Mouse (Mus musculus) C2C12 (cell line): Measurements from ENCODE around the gene Creg1. TPM values are rescaled to one million over a fixed set of nuclear protein-coding genes. Genes with fewer than 3 reads are reported as not detected.
A peak's percentile ranks its signal among the peaks of the same experiment; 100 is the strongest.

Experiments used
- H3K27me3 ChIP-seq: one replicate; pipeline ENCODE4 v1.6.1; 2011; ENCODE audit not compliant: control insufficient read depth, insufficient read depth, insufficient read length
- H3K36me3 ChIP-seq: one replicate; pipeline ENCODE4 v1.6.1; 2011; ENCODE audit not compliant: control insufficient read depth, insufficient read depth
- H3K4me3 ChIP-seq: one replicate; pipeline ENCODE4 v1.5.1; 2011; ENCODE audit warnings: mild to moderate bottlenecking, control low read depth; ENCODE audit not compliant: poor library complexity, insufficient read depth, severe bottlenecking
- H3K79me2 ChIP-seq: one replicate; pipeline ENCODE4 v1.6.1; 2011; ENCODE audit not compliant: control insufficient read depth, insufficient read depth
- H3K79me3 ChIP-seq: one replicate; pipeline ENCODE4 v1.6.1; 2011; ENCODE audit warnings: low read depth, control low read depth
- H3ac ChIP-seq: one replicate; pipeline ENCODE3; 2011; ENCODE audit warnings: low read depth; ENCODE audit not compliant: control insufficient read depth, insufficient read length
- CEBPB ChIP-seq: IDR thresholded peaks from one replicate; pipeline ENCODE4 v1.6.1; 2011; ENCODE audit warnings: low read depth, mild to moderate bottlenecking, control low read depth, moderate library complexity
- CTCF ChIP-seq: IDR thresholded peaks from one replicate; pipeline ENCODE4 v1.5.1; 2011; ENCODE audit not compliant: control insufficient read depth, insufficient read depth, insufficient read length
- FOSL1 ChIP-seq: IDR thresholded peaks from one replicate; pipeline ENCODE4 v1.8.0; 2011; ENCODE audit warnings: mild to moderate bottlenecking, low read length; ENCODE audit not compliant: poor library complexity, insufficient read depth, severe bottlenecking
- MAX ChIP-seq: IDR thresholded peaks from one replicate; pipeline ENCODE4 v1.6.1; 2011; ENCODE audit warnings: mild to moderate bottlenecking, control low read depth
- MYOD1 ChIP-seq: IDR thresholded peaks from one replicate; pipeline ENCODE4 v1.6.1; 2011; ENCODE audit warnings: low read depth; ENCODE audit not compliant: control insufficient read depth, insufficient read length
- MYOG ChIP-seq: IDR thresholded peaks from one replicate; pipeline ENCODE4 v1.6.1; 2011; ENCODE audit not compliant: control insufficient read depth, insufficient read length; ENCODE audit errors: extremely low read depth
- USF1 ChIP-seq: IDR thresholded peaks from one replicate; pipeline ENCODE4 v1.6.1; 2011; ENCODE audit warnings: low read depth, mild to moderate bottlenecking, control low read depth, moderate library complexity
- long read RNA-seq, 2 experiments: library from polyadenylated mRNA; unstranded; transcript quantifications; one replicate each; pipeline ENCODE4 v2.0.0; 2019 to 2020
- polyA plus RNA-seq: library from polyadenylated mRNA; unstranded; fragments of >200 nt; fragmentation: generic; extraction: Trizol; gene quantifications from one replicate; pipeline ENCODE4 v1.2.1, GENCODE M21; 2012; ENCODE audit warnings: missing spikeins

Gene Creg1
- 21.2 TPM for polyA plus RNA-seq
- long read RNA-seq, experiment 1, transcript Creg1-202 (4 exons, 2,163 nt) = major isoform, 54 of 64 reads
- long read RNA-seq, experiment 1, partial matches to known transcripts = 5 of 64 reads
- long read RNA-seq, experiment 1, other reads (novel, unspliced or antisense) = 5 of 64 reads
- long read RNA-seq, experiment 2, transcript Creg1-202 (4 exons, 2,163 nt) = major isoform, 62 of 64 reads
- long read RNA-seq, experiment 2, partial matches to known transcripts = 0 of 64 reads
- long read RNA-seq, experiment 2, other reads (novel, unspliced or antisense) = 2 of 64 reads

DNA sequence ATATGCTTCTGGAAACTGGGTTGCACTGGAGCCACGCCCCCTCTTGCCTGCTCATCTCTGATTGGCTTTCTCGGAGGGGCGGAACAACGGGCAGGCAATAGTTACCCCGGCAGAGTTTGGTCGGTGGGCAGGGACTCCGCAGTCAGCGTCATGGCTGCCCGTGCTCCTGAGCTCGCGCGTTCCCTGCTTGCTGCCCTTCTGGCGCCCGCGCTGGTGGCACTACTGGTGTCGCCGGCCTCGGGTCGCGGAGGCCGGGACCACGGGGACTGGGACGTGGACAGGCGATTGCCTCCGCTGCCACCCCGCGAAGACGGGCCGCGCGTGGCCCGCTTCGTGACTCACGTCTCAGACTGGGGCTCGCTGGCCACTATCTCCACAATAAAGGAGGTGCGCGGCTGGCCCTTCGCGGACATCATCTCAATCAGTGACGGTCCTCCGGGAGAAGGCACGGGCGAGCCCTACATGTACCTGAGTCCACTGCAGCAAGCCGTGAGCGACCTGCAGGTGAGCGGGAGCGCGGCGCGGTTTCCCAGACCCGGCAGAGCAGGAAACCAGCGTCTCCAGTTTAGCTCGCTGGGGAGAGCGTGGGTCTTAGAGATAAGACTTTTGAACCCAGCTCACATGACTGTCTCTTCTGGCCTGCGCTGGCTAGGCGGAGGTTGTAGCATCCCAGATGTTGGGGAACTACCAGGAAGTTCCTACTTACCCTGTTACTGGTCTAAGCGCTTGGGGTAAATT, at the start of gene Creg1:
Gene Creg1, plus strand, starts transcription at position 112 of the 738 bp plus-strand sequence.
- H3ac ChIP-seq = peak within 1 kb of the TSS; percentile 71
- H3K36me3 ChIP-seq = no peaks in the 10 kb centered on the region
- H3K27me3 ChIP-seq = no peaks in the 10 kb centered on the region
- H3K4me3 ChIP-seq = peak within 1 kb of the TSS; percentile 48
- H3K79me3 ChIP-seq = no peaks in the 10 kb centered on the region
- TF ChIP-seq CEBPB (no peak), MAX (peak; percentile 63), USF1 (no peak)
- no peaks in the 10 kb centered on the region for H3K79me2 ChIP-seq

- H3ac ChIP-seq = no peak overlapping the region
- H3K4me3 ChIP-seq = no peak overlapping the region
Measured at GRCm38 (mm10) chr1:165713798-165714197, 49.7 kb upstream of the Creg1 start.

DNA sequence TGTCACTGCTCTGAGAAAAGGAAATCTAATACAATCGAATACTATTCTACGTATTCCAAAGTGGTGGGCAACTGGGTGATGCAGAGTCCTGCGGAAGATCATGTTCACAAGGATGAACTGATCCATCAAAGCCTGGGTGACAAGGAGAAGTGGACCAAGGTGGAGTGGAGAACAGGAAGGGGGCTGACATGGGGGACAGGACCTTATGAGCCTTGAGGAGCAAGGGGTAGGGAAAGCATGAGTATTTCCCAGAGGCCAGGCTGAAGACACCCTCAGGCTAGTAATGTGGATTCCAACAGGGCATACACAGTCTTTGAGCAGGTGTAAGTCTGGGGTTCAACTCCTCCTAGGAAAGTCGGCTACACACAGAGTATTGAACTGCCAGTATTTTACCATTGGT, 47.1 kb upstream of the Creg1 start:
- Histone ChIP-seq H3K36me3 (no peaks in the 10 kb centered on the region), H3K79me2 (no peaks in the 10 kb centered on the region), H3K4me3 (no peak overlapping the region), H3ac (no peak overlapping the region), H3K79me3 (no peaks in the 10 kb centered on the region), H3K27me3 (peaks cover 33% of the 10 kb centered on the region)
- TF ChIP-seq USF1 = no peak
- TF ChIP-seq MYOD1 = no peak
- no peak for TF ChIP-seq MYOG
- no peak for TF ChIP-seq MAX
- TF ChIP-seq CTCF = no peak
- TF ChIP-seq FOSL1 = no peak

More at GRCm38 (mm10) chr1:165713798-165714197, 49.7 kb upstream of the Creg1 start:
- Histone ChIP-seq H3K79me3 (no peaks in the 10 kb centered on the region), H3K27me3 (peaks cover 41% of the 10 kb centered on the region), H3K79me2 (no peaks in the 10 kb centered on the region), H3K36me3 (no peaks in the 10 kb centered on the region)
- TF ChIP-seq MAX (no peak), CEBPB (no peak), FOSL1 (no peak), USF1 (no peak), MYOG (no peak), CTCF (no peak), MYOD1 (no peak)

DNA sequence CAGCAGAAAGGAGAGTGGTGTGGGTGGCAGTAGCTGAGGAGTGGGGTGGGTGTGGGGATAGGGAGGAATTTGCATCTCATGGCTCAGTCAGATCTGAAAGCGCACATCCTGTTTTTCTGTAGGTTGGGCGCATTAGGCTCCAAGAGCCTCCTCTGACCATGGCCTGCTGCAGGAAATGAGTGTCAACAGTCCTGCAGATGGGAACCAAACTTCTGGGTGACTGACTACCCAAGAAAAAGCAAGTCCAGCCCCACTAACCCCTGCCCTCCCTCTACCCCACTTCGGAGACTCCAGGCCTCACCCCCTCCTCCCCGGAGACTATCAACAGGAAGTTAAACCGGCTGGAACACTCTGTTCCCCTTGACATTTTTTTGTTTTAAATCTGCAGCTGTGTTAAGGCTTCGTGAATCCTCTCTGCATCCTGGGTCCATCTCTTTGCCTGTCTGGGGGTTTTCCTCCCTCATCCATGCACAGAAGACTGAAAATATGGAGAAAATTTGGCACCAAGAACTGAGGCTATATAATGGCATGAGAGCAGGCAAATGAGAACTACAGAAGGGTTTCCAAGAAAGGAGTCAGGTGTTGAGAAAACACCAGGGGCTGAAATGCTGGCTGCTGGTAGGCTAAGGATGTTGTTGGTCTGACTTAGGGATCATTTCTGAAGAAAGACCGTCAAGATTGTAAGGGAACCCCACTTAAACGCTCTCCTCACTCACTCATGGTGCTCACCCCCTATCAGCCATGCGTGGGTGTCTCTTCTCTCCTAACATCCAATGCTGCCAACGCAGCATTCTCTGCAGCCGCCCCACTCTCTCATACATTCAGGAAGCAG, 45.6 kb upstream of the Creg1 start:
- Histone ChIP-seq H3K79me3 (no peaks in the 10 kb centered on the region), H3ac (no peak overlapping the region), H3K27me3 (peaks cover 38% of the 10 kb centered on the region), H3K4me3 (no peak overlapping the region), H3K36me3 (no peaks in the 10 kb centered on the region), H3K79me2 (no peaks in the 10 kb centered on the region)
- no peak for TF ChIP-seq MAX
- TF ChIP-seq CTCF = no peak
- TF ChIP-seq MYOD1 = no peak
- no peak for TF ChIP-seq USF1
- TF ChIP-seq FOSL1 = no peak
- no peak for TF ChIP-seq MYOG
- no peak for TF ChIP-seq CEBPB

GRCm38 (mm10) chr1:165718543-165719105, 44.9 kb upstream of the Creg1 start:
- H3K36me3 ChIP-seq = no peaks in the 10 kb centered on the region
- no peak overlapping the region for H3ac ChIP-seq
- no peaks in the 10 kb centered on the region for H3K79me3 ChIP-seq
- no peaks in the 10 kb centered on the region for H3K79me2 ChIP-seq
- no peak for TF ChIP-seq MAX
- no peak for TF ChIP-seq MYOG
- peaks cover 38% of the 10 kb centered on the region for H3K27me3 ChIP-seq
- no peak overlapping the region for H3K4me3 ChIP-seq
